Mouse (Mus musculus) ES-Bruce4 (cell line): Measurements from ENCODE around the gene Fam168a. TPM values are rescaled to one million over a fixed set of nuclear protein-coding genes. Genes with fewer than 3 reads are reported as not detected.

Experiments used
- H3K27ac ChIP-seq: 2 replicates; pipeline ENCODE4 v1.5.1; 2012; ENCODE audit warnings: low read length, inconsistent platforms; ENCODE audit not compliant: insufficient read depth
- H3K27me3 ChIP-seq: 2 replicates; pipeline ENCODE4 v1.6.1; 2012; ENCODE audit warnings: mild to moderate bottlenecking, low read length, inconsistent platforms; ENCODE audit not compliant: control insufficient read depth, poor library complexity, insufficient read depth, severe bottlenecking
- H3K36me3 ChIP-seq: 2 replicates; pipeline ENCODE4 v1.6.1; 2012; ENCODE audit warnings: inconsistent platforms, mild to moderate bottlenecking, low read length, moderate library complexity; ENCODE audit not compliant: control insufficient read depth, poor library complexity, insufficient read depth, severe bottlenecking
- H3K4me1 ChIP-seq: one replicate; pipeline ENCODE4 v1.8.1; 2011; ENCODE audit warnings: low read length; ENCODE audit not compliant: control insufficient read depth, insufficient read depth
- H3K4me3 ChIP-seq: 2 replicates; pipeline ENCODE4 v1.5.1; 2011; ENCODE audit warnings: low read depth, mild to moderate bottlenecking, low read length
- H3K9ac ChIP-seq: 2 replicates; pipeline ENCODE4 v1.6.1; 2012; ENCODE audit warnings: low read depth, mild to moderate bottlenecking, inconsistent platforms; ENCODE audit not compliant: poor library complexity, severe bottlenecking
- H3K9me3 ChIP-seq: replicated peaks from 2 replicates; pipeline ENCODE4 v1.6.1; 2012; ENCODE audit warnings: mild to moderate bottlenecking, low read length, inconsistent platforms; ENCODE audit not compliant: control insufficient read depth, poor library complexity, insufficient read depth, severe bottlenecking
- CTCF ChIP-seq: IDR thresholded peaks from one replicate; pipeline ENCODE4 v1.8.1; 2011; ENCODE audit warnings: low read depth, low read length
- EP300 ChIP-seq: IDR thresholded peaks from 2 replicates; pipeline ENCODE4 v1.6.1; 2011; ENCODE audit warnings: low read depth, low read length; ENCODE audit not compliant: insufficient read depth
- POLR2A ChIP-seq: IDR thresholded peaks from one replicate; pipeline ENCODE4 v1.8.1; 2011; ENCODE audit warnings: low read length; ENCODE audit not compliant: insufficient read depth
- polyA plus RNA-seq: library from polyadenylated mRNA; stranded (reverse); fragments of >200 nt; gene quantifications from 2 replicates; pipeline ENCODE4 v1.2.4, GENCODE M21; 2011; ENCODE audit warnings: low read depth; ENCODE audit not compliant: missing spikeins, insufficient read depth, insufficient read length

The Fam168a gene
- polyA plus RNA-seq, 1 experiment = 27.4 TPM

DNA sequence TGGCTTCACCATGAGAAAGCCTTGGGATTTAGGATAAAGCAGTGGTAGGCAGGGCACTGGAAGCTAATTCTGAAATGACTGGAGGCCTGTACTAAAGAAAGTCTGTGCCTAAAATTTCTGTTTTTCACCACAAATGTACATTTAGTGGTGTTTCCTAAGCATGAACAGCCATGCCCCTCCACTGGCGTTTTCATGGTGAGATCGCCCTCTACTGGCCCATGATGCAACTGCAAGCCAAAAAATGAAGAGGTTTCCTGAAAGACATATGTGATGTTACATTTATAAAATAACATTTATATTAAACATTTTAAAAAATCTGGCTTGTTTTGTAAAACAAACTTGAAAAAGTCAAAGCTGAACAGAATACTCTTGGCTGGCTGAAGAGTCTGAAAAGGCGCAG, 180.1 kb downstream of the Fam168a start:
- Histone ChIP-seq H3K4me3 (no peak overlapping the region), H3K36me3 (no peaks in the 10 kb centered on the region), H3K27ac (no peak overlapping the region), H3K9me3 (no peaks in the 10 kb centered on the region), H3K9ac (no peak overlapping the region), H3K27me3 (no peaks in the 10 kb centered on the region), H3K4me1 (no peaks in the 10 kb centered on the region)
- TF ChIP-seq EP300 (no peak), CTCF (peak; percentile 81), POLR2A (no peak)

Other genes with a start within 250 kb of the Fam168a start
- not detected in 2 replicates for gene Ucp3, start 233.6 kb upstream of the Fam168a start, polyA plus RNA-seq
- gene Ucp2, start 213.3 kb upstream of the Fam168a start, polyA plus RNA-seq = 162 and 171 TPM in 2 replicates
- 0.39 TPM in 1 of 2 replicates, not detected in the other for gene Dnajb13, start 191.7 kb upstream of the Fam168a start, polyA plus RNA-seq
- 9.2 and 14.6 TPM in 2 replicates for gene Coa4, start 169.6 kb upstream of the Fam168a start, polyA plus RNA-seq
- 137 and 148 TPM in 2 replicates for gene Rab6a, start 99.2 kb upstream of the Fam168a start, polyA plus RNA-seq
- 57.4 and 68.8 TPM in 2 replicates for gene Mrpl48, start 98.3 kb upstream of the Fam168a start, polyA plus RNA-seq
- 3.9 and 4.0 TPM in 2 replicates for gene Plekhb1, start 44.2 kb upstream of the Fam168a start, polyA plus RNA-seq
- 10.6 and 14.1 TPM in 2 replicates for gene Relt, start 156.8 kb downstream of the Fam168a start, polyA plus RNA-seq
- gene Arhgef17, start 225.5 kb downstream of the Fam168a start, polyA plus RNA-seq = 21.0 and 25.5 TPM in 2 replicates